Mouse (Mus musculus): Measurements from ENCODE around the gene Adgrf1.

The Adgrf1 gene

DNA sequence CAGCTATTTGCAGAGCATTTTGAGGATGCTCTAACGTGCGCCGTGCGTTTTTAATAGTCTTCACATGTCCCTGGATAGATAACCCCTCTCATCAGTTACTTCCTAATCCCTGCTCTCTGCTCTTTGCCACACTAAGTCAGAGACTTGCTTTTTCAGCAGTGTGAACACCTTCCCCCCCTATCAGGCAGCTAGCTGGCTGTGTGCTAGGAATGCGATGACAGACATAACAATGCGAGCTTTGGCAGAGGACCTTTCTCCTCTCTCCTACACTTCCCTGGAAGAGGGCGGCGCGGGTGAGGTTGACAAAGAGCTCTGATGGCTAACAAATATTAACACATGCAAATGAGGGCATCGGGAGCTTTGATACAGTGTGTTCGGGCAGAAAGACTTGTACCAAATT, 92.2 kb downstream of the Adgrf1 start:
- DNase-seq (ENCODE audit: low read depth, low spot score) = no peak

DNA sequence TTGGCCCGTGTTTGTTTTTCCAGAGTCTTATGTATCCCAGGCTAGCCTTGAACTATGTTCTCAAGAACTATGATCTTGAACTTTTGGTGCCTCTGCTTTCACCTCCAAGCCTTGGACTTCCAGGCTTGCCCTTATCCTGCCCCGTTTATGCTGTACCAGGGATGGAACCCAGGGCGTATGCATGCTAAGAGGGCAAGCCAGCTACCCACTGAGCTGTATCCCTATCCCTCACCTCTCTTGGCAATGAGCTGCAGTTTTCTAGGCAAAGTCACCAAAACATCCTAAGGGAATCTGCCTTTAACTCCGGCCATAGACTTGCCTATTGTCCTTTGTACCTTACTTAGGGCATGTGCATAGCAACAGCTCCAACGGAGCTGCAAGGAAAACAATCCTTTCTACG, 92.8 kb downstream of the Adgrf1 start:
- DNase-seq (ENCODE audit: low read depth, low spot score) = no peak

DNA sequence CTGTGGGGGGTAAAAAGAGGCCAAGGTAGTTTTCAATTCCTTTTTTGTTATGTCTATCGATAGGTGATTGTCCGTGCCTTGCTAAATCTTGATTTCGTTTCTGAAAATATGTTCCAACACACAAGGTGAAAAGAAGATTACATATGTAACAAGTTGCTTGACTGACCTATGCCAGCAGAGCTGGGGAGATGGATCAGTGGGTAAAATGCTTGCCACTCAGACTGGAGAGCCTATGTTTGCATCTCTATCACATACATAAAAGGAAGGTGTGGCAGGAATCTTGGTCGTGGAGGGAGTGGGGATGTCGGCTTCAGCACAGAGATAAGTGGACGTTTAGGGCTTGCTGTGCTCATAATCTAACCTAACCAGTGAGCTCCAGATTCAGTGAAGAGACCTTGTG, 93.8 kb downstream of the Adgrf1 start:
- DNase-seq (ENCODE audit: low read depth, low spot score) = no peak

DNA sequence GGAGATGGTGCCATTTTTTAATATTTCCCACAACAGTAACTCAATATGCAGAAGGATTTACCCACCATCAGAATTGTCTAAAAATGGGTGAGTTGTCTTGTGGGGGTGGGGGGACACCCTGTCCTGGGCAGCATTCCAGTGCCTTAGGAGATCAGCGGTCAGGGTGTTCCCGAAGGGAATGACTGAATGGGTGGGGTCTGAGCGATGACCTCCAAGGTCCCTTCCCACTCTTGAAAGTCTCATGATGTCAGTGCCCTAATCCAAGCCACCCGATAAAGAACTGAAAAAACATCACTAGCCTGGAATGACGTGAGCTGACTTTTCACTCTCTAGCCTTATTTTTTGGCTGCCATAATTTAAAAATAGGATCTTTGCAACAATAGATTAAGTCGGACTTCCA, 95.2 kb downstream of the Adgrf1 start:
- DNase-seq (ENCODE audit: low read depth, low spot score) = no peak

DNA sequence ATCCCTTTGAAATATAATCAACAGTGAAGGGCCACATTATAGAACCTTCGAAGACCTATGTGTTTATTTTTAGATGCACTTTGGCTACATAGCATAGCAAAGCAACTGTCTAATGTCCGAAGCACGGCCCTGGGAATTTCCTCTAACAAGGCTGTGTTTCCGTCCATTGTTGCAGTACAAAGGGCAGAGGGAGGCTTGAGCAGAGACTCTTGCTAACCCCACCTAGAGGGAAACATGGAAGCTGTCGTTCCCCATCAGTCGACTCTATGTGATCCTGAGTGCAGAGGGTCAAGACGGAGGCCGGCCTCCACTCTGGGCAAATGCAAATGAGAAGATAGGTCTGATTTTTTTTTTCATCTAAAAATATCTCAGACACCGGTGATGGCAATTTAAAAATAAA, 96.4 kb downstream of the Adgrf1 start:
- no peak for DNase-seq (ENCODE audit: low read depth, low spot score)

DNA sequence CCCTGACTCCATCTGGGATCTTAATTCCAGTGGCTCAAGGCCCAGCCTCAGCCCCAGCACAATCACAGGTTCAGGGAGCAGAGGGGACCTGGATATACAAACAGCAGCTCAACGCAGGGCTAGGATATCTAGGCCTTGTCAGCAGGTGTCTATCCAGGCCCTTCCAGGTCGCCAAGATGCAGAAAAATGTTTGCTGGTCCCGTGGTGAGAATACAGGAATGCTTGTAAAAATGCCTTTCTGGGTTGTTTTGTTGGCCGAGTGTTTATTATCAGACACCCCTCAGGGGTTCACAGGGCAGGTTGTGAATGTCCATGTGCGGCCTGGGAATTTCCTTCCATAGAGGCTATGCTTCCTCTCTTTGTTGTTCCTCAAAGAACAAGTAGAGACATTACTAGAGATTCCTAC, 98.0 kb downstream of the Adgrf1 start:
- no peak for DNase-seq (ENCODE audit: low read depth, low spot score)

DNA sequence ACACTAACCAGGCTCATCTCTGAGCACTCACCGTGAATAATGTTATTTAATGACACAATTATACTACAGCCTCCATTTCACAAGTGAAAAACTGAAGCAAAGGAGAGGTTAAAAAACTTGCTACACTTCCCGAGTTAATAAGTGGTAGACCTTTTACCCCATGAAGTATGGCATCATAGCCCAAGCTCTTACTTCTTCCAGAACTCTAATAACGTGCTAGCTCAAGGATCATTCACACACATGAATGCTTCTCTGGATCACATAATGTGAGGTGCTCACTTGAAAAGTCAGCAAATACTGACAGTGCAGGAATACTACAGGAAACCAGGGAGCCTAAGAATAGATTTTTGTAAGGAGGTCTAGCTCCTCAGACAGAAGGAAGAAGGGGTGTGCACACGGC, 102.5 kb downstream of the Adgrf1 start:
- DNase-seq (ENCODE audit: low read depth, low spot score) = no peak

DNA sequence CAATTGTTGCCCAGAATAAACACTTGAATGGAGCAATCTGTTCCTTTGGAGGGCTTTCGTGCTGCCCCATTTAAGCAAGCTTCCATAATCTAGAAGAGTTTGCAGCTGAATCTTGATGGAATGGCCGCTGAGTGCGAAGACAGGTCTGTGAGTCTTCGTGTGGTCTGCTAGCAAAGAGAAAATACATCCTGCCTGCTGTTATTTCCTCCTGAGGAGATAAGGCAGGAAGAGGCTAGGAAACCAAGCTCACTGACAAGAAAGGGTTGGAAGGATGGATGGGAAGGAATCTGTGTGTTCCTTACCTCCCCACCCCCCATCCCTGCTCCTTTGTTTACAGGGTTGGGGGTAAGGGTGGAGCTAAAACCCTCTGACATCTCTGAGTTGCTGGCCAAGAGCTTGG, 103.9 kb downstream of the Adgrf1 start:
- DNase-seq (ENCODE audit: low read depth, low spot score) = no peak

All from mesoderm, embryonic 11.5 days (tissue).